9 mouse cellular contexts compared by ENCODE assay signal in the genomic region with DNA sequence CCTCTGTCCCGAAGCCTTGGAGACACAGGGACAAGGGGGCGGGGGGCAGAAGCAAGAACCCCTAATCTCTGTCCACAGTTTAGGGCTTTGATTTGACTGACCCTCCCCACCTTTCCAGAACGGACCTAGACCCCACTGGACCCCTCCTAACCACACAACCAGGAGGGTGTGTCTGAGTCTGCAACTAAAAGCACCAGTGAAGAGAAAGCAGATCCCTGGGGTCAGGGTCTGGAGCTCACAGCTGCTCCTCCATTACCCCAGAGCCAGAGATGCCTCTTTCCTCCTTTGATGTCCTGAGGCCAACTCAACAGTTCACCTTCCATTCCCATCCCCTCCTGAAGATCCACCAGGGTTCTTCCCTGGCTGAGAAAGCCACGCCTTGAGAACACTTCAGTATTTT. TPM values are rescaled to one million over a fixed set of nuclear protein-coding genes. Genes with fewer than 3 reads are reported as not detected.
DNase-seq lines count a peak whose midpoint lies in the region; ATAC-seq and TF ChIP-seq lines count a peak whose summit lies in the region.
"Had no signal": no experiment of that assay in that cellular context is flagged by ENCODE, and none has a peak within 500 bp of the region (broad histone marks: within the 10 kb centered on the region; RNA-seq: fewer than 3 reads in every experiment).

No protein-coding gene starts in this region.

- peak overlapping the region; percentile 95 for H3K9ac ChIP-seq in embryonic facial prominence, embryonic 14.5 days (ENCODE audit: low read depth, low read length)
- H3K9ac ChIP-seq in neural tube, embryonic 12.5 days: peak overlapping the region; percentile 92

- no peaks in the 10 kb centered on the region for H3K36me3 ChIP-seq in embryonic facial prominence, embryonic 14.5 days (ENCODE audit: control insufficient read depth, insufficient read depth, low read length)
- peaks cover 15% of the 10 kb centered on the region for H3K36me3 ChIP-seq in limb, embryonic 10.5 days
- no peaks in the 10 kb centered on the region; the same call in 1 of the 2 replicates for H3K36me3 ChIP-seq in neural tube, embryonic 12.5 days

- TF ChIP-seq CTCF in layer of hippocampus, adult 2 months (conservative IDR thresholded peaks at IDR 0.05): no peak

- peak overlapping the region; percentile 70 for H3K4me3 ChIP-seq in layer of hippocampus, adult 2 months
- H3K4me3 ChIP-seq in embryonic facial prominence, embryonic 14.5 days (ENCODE audit: low read depth, low read length): peak overlapping the region; percentile 98
- H3K4me3 ChIP-seq in limb, embryonic 10.5 days: peak overlapping the region; percentile 99
- peak overlapping the region; percentile 91 for H3K4me3 ChIP-seq in neural tube, embryonic 12.5 days

- peaks cover 28% of the 10 kb centered on the region for H3K4me1 ChIP-seq in embryonic facial prominence, embryonic 14.5 days (ENCODE audit: control insufficient read depth, insufficient read depth, low read length)
- peaks cover 38% of the 10 kb centered on the region for H3K4me1 ChIP-seq in limb, embryonic 10.5 days
- H3K4me1 ChIP-seq in neural tube, embryonic 12.5 days: peaks cover 23% of the 10 kb centered on the region

- ATAC-seq in embryonic facial prominence, embryonic 14.5 days (ENCODE audit: low read depth): no peak
- no peak for ATAC-seq in neural tube, embryonic 12.5 days (ENCODE audit: low FRiP score, low read depth)

- WGBS in embryonic facial prominence, embryonic 14.5 days: 39% methylated on average over 4 of the region's 4 CpGs
- WGBS in limb, embryonic 10.5 days: 47% methylated on average over 4 of the region's 4 CpGs
- WGBS in neural tube, embryonic 12.5 days: 44% methylated on average over 4 of the region's 4 CpGs

- 0 out of 2 replicates have a peak, but pooled peaks cover 3% of the 10 kb centered on the region for H3K9me3 ChIP-seq in embryonic facial prominence, embryonic 14.5 days (ENCODE audit: control insufficient read depth, low read length)
- no peaks in the 10 kb centered on the region for H3K9me3 ChIP-seq in limb, embryonic 10.5 days (replicated peaks)
- no peaks in the 10 kb centered on the region for H3K9me3 ChIP-seq in neural tube, embryonic 12.5 days

- peak overlapping the region; percentile 91 for H3K4me2 ChIP-seq in embryonic facial prominence, embryonic 14.5 days (ENCODE audit: low read depth, low read length)
- H3K4me2 ChIP-seq in neural tube, embryonic 12.5 days (replicated peaks): peak overlapping the region; percentile 86

- DNase-seq in layer of hippocampus, adult 2 months (ENCODE audit: low spot score in 2 of 2): no peak
- no peak for DNase-seq in layer of hippocampus, postnatal 25 days (ENCODE audit: extremely low spot score in 1 of 2, low spot score in 1 of 2)
- peak; percentile 11 for DNase-seq in embryonic facial prominence, embryonic 14.5 days (ENCODE audit: low spot score)
- no peak for DNase-seq in limb, embryonic 10.5 days (ENCODE audit: low spot score)
- no peak for DNase-seq in c-Kit-positive CD71-positive TER-119-positive erythroid progenitor cells, embryonic 14.5 days (ENCODE audit: low spot score)
- no peak for DNase-seq in spleen, postnatal 36 days (ENCODE audit: low spot score in 2 of 2)
- no peak for DNase-seq in layer of hippocampus, adult 9-10 months (ENCODE audit: low spot score)

- peak overlapping the region; percentile 91 for H3K27ac ChIP-seq in layer of hippocampus, adult 2 months
- no peak overlapping the region for H3K27ac ChIP-seq in embryonic facial prominence, embryonic 14.5 days (replicated peaks; ENCODE audit: low read depth, low read length)
- H3K27ac ChIP-seq in limb, embryonic 10.5 days: peak overlapping the region; percentile 98
- no peak overlapping the region for H3K27ac ChIP-seq in neural tube, embryonic 12.5 days

- no peaks in the 10 kb centered on the region for H3K27me3 ChIP-seq in embryonic facial prominence, embryonic 14.5 days (replicated peaks; ENCODE audit: control insufficient read depth, insufficient read depth, low read length)
- no peaks in the 10 kb centered on the region for H3K27me3 ChIP-seq in limb, embryonic 10.5 days (ENCODE audit: low read depth, poor library complexity, severe bottlenecking)
- no peaks in the 10 kb centered on the region for H3K27me3 ChIP-seq in neural tube, embryonic 12.5 days (replicated peaks)

RNA-seq across cellular contexts. Expression of gene Xylt2, which starts 1.0 kb away (rescaled TPM):
- 10 to 100 TPM; 25.5 to 27.7 TPM for total RNA-seq in layer of hippocampus, adult 2 months (2021)
- 10 to 100 TPM; 24.2 to 24.8 TPM for total RNA-seq in layer of hippocampus, postnatal 25 days (2021)
- polyA plus RNA-seq in embryonic facial prominence, embryonic 14.5 days (2014; fragmentation: Nextera tagmentation; extraction: Ambion mirVana): 22.5 and 29.1 TPM in 2 replicates
- 17.8 and 21.0 TPM in 2 replicates for polyA plus RNA-seq in limb, embryonic 10.5 days (2016; fragmentation: Nextera tagmentation; extraction: Ambion mirVana)
- 18.5 and 19.5 TPM in 2 replicates for polyA plus RNA-seq in neural tube, embryonic 12.5 days (2016; fragmentation: Nextera tagmentation; extraction: Ambion mirVana)

RNA-seq across cellular contexts. Expression of gene Eme1, which starts 22.5 kb away (rescaled TPM):
- under 1 TPM; 0.27 to 0.41 TPM for total RNA-seq in layer of hippocampus, adult 2 months (2021)
- total RNA-seq in layer of hippocampus, postnatal 25 days (2021): under 1 TPM; 0.28 to 0.44 TPM
- 12.6 and 16.9 TPM in 2 replicates for polyA plus RNA-seq in embryonic facial prominence, embryonic 14.5 days (2014; fragmentation: Nextera tagmentation; extraction: Ambion mirVana)
- polyA plus RNA-seq in limb, embryonic 10.5 days (2016; fragmentation: Nextera tagmentation; extraction: Ambion mirVana): 60.1 and 62.2 TPM in 2 replicates
- 19.8 and 23.0 TPM in 2 replicates for polyA plus RNA-seq in neural tube, embryonic 12.5 days (2016; fragmentation: Nextera tagmentation; extraction: Ambion mirVana)

RNA-seq across cellular contexts. Expression of gene Mrpl27, which starts 22.7 kb away (rescaled TPM):
- total RNA-seq in layer of hippocampus, adult 2 months (2021): 10 to 100 TPM; 60.8 to 66.0 TPM
- total RNA-seq in layer of hippocampus, postnatal 25 days (2021): 10 to 100 TPM; 72.9 to 80.1 TPM
- 98.3 and 105 TPM in 2 replicates for polyA plus RNA-seq in embryonic facial prominence, embryonic 14.5 days (2014; fragmentation: Nextera tagmentation; extraction: Ambion mirVana)
- polyA plus RNA-seq in limb, embryonic 10.5 days (2016; fragmentation: Nextera tagmentation; extraction: Ambion mirVana): 141 and 147 TPM in 2 replicates
- 128 and 134 TPM in 2 replicates for polyA plus RNA-seq in neural tube, embryonic 12.5 days (2016; fragmentation: Nextera tagmentation; extraction: Ambion mirVana)

RNA-seq across cellular contexts. Expression of gene Gm11541, which starts 28.0 kb away (rescaled TPM):
- total RNA-seq in layer of hippocampus, adult 2 months (2021): not detected
- total RNA-seq in layer of hippocampus, postnatal 25 days (2021): not detected
- 0.51 and 0.85 TPM in 2 replicates for polyA plus RNA-seq in embryonic facial prominence, embryonic 14.5 days (2014; fragmentation: Nextera tagmentation; extraction: Ambion mirVana)
- not detected in 2 replicates for polyA plus RNA-seq in limb, embryonic 10.5 days (2016; fragmentation: Nextera tagmentation; extraction: Ambion mirVana)
- 0.15 TPM in 1 of 2 replicates, not detected in the other for polyA plus RNA-seq in neural tube, embryonic 12.5 days (2016; fragmentation: Nextera tagmentation; extraction: Ambion mirVana)
- polyA plus RNA-seq: large intestine, adult 2 months had no signal

RNA-seq across cellular contexts. Expression of gene Lrrc59, which starts 46.7 kb away (rescaled TPM):
- 10 to 100 TPM; 74.8 to 75.8 TPM for total RNA-seq in layer of hippocampus, adult 2 months (2021)
- total RNA-seq in layer of hippocampus, postnatal 25 days (2021): 10 to 100 TPM; 71.6 to 79.1 TPM
- polyA plus RNA-seq in embryonic facial prominence, embryonic 14.5 days (2014; fragmentation: Nextera tagmentation; extraction: Ambion mirVana): 205 and 210 TPM in 2 replicates
- polyA plus RNA-seq in limb, embryonic 10.5 days (2016; fragmentation: Nextera tagmentation; extraction: Ambion mirVana): 274 and 301 TPM in 2 replicates
- polyA plus RNA-seq in neural tube, embryonic 12.5 days (2016; fragmentation: Nextera tagmentation; extraction: Ambion mirVana): 201 and 203 TPM in 2 replicates

Comparison
In these comparisons a context has a peak if more than half of its experiments do, and no peak if none do; other contexts are left out.
1. H3K27ac ChIP-seq: peak in layer of hippocampus, adult 2 months (single experiment) and limb, embryonic 10.5 days (single experiment); none in embryonic facial prominence, embryonic 14.5 days (single experiment) and neural tube, embryonic 12.5 days (single experiment).
2. Peak in every context shown above with its lines, with median percentiles within 50 percentile points of each other: H3K4me3 ChIP-seq.